Mouse (Mus musculus) liver, embryonic 11.5 days (tissue): ENCODE results near the gene Zfp36l2. TPM values are rescaled to one million over a fixed set of nuclear protein-coding genes. Genes with fewer than 3 reads are reported as not detected.

Experiments
- ATAC-seq: fragments of 200-750 bp; cut with Nextera tagmentation; replicated peaks from 2 replicates; pipeline ENCODE4 v1.8.0; 2017; ENCODE audit warnings: moderate number of reproducible peaks, mild to moderate bottlenecking, moderate TSS enrichment, moderate library complexity; ENCODE audit not compliant: low FRiP score
- DNase-seq: peaks from one replicate; pipeline ENCODE4 v3.0.0-alpha.2; 2017; ENCODE audit warnings: low spot score
- H3K27ac ChIP-seq: fragments of 300-500 bp; sonication (generic); 2 replicates; pipeline ENCODE4 v1.5.1; 2014; ENCODE audit warnings: mild to moderate bottlenecking, low read depth, low read length, control low read depth
- H3K27me3 ChIP-seq: fragments of 300-500 bp; sonication (generic); replicated peaks from 2 replicates; pipeline ENCODE4 v1.6.1; 2014; ENCODE audit warnings: low read length, mixed read lengths; ENCODE audit not compliant: control insufficient read depth, insufficient read depth
- H3K36me3 ChIP-seq: fragments of 300-500 bp; sonication (generic); 2 replicates; pipeline ENCODE4 v1.6.1; 2014; ENCODE audit warnings: mild to moderate bottlenecking, low read length, moderate library complexity, mixed read lengths; ENCODE audit not compliant: control insufficient read depth, insufficient read depth
- H3K4me1 ChIP-seq: fragments of 300-500 bp; sonication (generic); replicated peaks from 2 replicates; pipeline ENCODE4 v1.6.1; 2014; ENCODE audit warnings: low read length, mixed read lengths; ENCODE audit not compliant: control insufficient read depth, insufficient read depth
- H3K4me2 ChIP-seq: fragments of 300-500 bp; sonication (generic); 2 replicates; pipeline ENCODE4 v1.6.1; 2014; ENCODE audit warnings: mild to moderate bottlenecking, control low read depth, moderate library complexity
- H3K4me3 ChIP-seq: fragments of 300-500 bp; sonication (generic); 2 replicates; pipeline ENCODE4 v1.5.1; 2014; ENCODE audit warnings: low read depth, low read length, control low read depth
- H3K9ac ChIP-seq: fragments of 300-500 bp; sonication (generic); 2 replicates; pipeline ENCODE4 v1.6.1; 2014; ENCODE audit warnings: low read depth, low read length, control low read depth
- H3K9me3 ChIP-seq: fragments of 300-500 bp; sonication (generic); 2 replicates; pipeline ENCODE4 v1.6.1; 2016; ENCODE audit warnings: low read length, inconsistent platforms, mixed read lengths; ENCODE audit not compliant: control insufficient read depth
- WGBS: fragments of 180-500 bp; shearing (Covaris S2); extraction: QIAGEN DNeasy Blood & Tissue Kit; methylation state at CpG from one replicate; pipeline ENCODE4 v1.1.7; 2014; 5-methylcytosine and 5-hydroxymethylcytosine counted together
- polyA plus RNA-seq: library from polyadenylated mRNA; unstranded; fragments of >200 nt; fragmentation: Nextera tagmentation; extraction: Ambion mirVana; gene quantifications from 2 replicates; pipeline ENCODE4 v1.2.1, GENCODE M21; 2014

The Zfp36l2 gene
- polyA plus RNA-seq, 1 experiment from 2014 or later, result 24.7 TPM

DNA sequence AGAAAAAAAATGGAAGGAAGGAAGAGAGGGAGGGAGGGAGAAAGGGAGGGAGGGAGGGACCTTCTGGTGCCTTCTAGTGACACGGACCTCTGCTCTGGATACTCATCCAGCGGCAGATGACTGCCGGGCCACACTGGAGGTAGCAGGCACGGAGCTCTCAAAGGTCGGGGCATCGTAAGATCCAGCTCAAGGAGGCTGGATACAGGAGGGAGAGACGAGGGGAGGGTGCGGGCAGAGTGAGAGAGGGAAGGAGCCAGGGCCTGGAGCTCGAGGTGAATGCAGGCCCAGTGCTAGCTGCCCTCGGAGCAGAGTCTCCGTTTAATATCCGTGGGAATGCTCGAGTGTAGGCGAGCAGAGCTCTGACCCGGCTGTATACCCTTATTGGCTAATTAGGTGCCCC is 28.9 kb downstream of the Zfp36l2 start:
- DNase-seq (peak; percentile 31), ATAC-seq (no peak)
- Histone ChIP-seq H3K4me2 (no peak overlapping the region), H3K4me3 (no peak overlapping the region), H3K9ac (no peak overlapping the region), H3K4me1 (peaks cover 58% of the 10 kb centered on the region), H3K27ac (no peak overlapping the region), H3K9me3 (no peaks in the 10 kb centered on the region), H3K27me3 (no peaks in the 10 kb centered on the region), H3K36me3 (no peaks in the 10 kb centered on the region)
- WGBS, result 70% methylated on average over 15 of the region's 15 CpGs

DNA sequence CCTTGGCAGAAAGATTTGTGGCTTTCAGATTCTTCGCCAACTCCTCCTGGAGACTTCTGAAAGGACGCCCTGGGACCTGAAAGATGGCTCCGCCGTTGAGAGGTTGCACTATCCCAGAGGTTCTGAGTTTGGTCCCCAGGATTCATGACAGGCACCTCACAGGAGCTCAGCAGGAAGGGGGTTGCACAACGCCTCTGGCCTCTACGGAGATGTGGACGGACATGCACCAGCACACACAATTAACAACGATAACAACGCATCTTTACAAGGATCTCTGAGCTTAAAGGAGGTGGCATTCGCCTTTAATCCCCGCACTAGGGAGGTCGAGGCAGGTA is 29.3 kb downstream of the Zfp36l2 start:
- WGBS, result 81% methylated on average over 12 of the region's 12 CpGs
- peaks cover 63% of the 10 kb centered on the region for H3K4me1 ChIP-seq

DNA sequence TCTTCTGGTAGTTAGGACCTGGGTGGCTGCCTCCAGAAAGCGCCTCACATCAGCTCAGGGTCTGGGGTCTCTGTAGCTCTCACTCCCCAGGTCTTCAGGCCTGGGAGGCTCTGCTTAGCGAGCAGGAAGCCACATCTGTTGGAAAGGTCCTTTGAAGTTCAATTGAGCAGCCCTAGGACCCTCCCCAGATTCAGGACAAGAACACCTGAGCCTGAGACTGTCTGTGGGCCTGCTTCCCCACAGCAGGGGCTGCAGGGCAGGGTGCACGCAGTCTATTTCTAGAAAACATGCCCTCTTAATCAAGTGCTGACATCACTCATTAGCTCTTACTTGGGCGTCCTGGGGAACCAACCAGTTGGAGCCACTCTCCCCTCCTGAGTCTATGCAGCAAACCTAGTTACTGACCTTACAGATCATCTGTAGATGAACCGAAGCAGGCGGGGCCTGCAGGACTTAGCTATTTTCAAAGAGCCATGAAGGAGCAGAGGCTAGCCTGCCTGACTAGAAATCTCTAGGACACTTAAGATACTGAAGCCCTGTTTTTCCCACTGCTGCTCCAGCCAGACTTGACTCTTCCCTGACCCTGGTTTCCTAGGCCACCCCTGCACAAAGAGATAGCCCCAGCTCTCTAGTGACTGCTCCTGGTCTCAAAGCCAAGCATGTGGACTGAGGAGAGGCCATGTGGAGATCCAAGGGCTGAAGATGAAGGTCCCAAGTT is 29.8 kb downstream of the Zfp36l2 start:
- no peaks in the 10 kb centered on the region for H3K27me3 ChIP-seq
- DNase-seq, result peak; percentile 34
- H3K9ac ChIP-seq, result no peak overlapping the region
- 57% methylated on average over 6 of the region's 6 CpGs for WGBS
- H3K4me1 ChIP-seq, result peaks cover 66% of the 10 kb centered on the region
- peak overlapping the region; percentile 73 for H3K27ac ChIP-seq
- H3K4me2 ChIP-seq, result peak overlapping the region; percentile 24; the same call in 1 of the 2 replicates
- H3K36me3 ChIP-seq, result no peaks in the 10 kb centered on the region
- H3K9me3 ChIP-seq, result no peaks in the 10 kb centered on the region
- no peak overlapping the region for H3K4me3 ChIP-seq
- ATAC-seq, result no peak

More for the DNA sequence above, 29.3 kb downstream of the Zfp36l2 start:
- DNase-seq (peak; percentile 31), ATAC-seq (no peak)
- H3K9ac ChIP-seq, result no peak overlapping the region
- no peak overlapping the region for H3K4me3 ChIP-seq
- H3K27me3 ChIP-seq, result no peaks in the 10 kb centered on the region
- no peaks in the 10 kb centered on the region for H3K36me3 ChIP-seq
- no peaks in the 10 kb centered on the region for H3K9me3 ChIP-seq
- H3K27ac ChIP-seq, result peak overlapping the region; percentile 73; the same call in 1 of the 2 replicates
- no peak overlapping the region for H3K4me2 ChIP-seq

DNA sequence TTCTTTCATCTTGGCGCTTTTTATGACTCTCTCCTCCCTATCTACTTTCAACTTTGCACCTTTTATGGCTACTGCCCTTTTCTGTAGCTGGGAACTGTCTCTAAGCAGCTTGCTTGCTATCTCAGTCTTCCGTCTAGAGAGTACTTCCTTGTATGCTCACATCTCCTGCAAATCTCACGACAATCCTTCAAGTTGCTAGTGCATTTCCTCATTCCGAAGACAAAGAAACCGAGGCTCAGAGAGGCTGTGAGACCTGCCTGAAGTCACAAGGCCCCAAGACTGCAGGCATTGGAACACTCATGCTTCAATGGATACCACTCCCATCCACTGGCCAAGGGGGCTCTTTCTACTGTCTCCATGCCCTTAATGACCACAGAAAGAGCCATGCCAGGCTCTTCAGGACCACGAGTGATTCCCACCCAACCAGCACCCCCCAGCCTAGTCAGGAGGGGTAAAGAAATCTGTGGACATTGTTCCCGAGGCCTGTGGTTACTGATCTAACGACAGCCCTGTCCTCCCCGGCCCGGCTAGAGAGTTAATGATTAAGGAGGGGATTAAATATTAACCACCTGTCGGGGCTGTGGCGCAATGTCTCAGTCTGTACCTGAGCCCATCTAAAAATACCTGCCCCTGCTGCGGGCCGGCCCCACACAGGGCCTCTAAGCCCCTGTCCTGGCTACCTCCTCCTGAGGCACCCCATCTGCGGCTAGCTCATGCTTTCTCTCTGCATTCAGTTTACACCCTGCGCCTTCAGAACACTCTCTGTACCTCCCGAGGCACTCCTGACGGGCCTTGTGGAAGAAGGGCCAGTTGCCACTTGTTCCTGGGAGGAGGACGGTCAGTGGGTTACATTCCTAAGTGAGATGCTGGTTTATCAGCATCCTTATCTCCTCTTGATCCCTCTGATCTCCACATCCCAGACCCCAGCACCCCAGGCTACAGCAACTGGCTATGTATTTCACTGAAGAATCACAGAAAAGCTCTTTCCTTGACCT is 30.7 kb downstream of the Zfp36l2 start:
- DNase-seq, result peak; percentile 48
- Histone ChIP-seq H3K27me3 (no peaks in the 10 kb centered on the region), H3K27ac (peak overlapping the region; percentile 73), H3K9me3 (no peaks in the 10 kb centered on the region), H3K36me3 (no peaks in the 10 kb centered on the region), H3K4me1 (peaks cover 73% of the 10 kb centered on the region), H3K9ac (no peak overlapping the region; the same call in 1 of the 2 replicates), H3K4me3 (no peak overlapping the region), H3K4me2 (peak overlapping the region; percentile 24; the same call in 1 of the 2 replicates)
- peak; percentile 6 for ATAC-seq
- 39% methylated on average over 19 of the region's 19 CpGs for WGBS

DNA sequence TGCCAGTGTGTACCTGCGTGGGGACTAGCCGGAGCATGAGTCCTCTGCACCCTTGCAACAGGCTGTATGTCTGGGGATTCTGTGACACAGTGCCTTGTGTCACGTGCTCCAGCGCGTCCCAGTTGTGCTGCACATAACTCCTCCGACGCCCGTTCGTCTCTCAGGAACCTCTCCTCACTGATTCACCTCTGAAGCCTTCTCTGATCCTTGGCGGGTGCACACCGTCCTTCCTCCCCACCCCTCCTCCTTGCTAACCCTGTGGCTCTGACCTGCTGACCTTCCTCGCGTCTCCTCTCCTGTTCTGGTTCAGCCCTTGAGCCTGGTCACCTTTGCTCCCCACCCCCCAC is 31.5 kb downstream of the Zfp36l2 start:
- H3K9me3 ChIP-seq, result no peaks in the 10 kb centered on the region
- peaks cover 73% of the 10 kb centered on the region for H3K4me1 ChIP-seq
- H3K4me3 ChIP-seq, result no peak overlapping the region
- H3K36me3 ChIP-seq, result no peaks in the 10 kb centered on the region
- DNase-seq (peak; percentile 33), ATAC-seq (no peak)
- no peak overlapping the region for H3K4me2 ChIP-seq
- WGBS, result 51% methylated on average over 13 of the region's 13 CpGs
- no peak overlapping the region; the same call in 1 of the 2 replicates for H3K9ac ChIP-seq
- H3K27me3 ChIP-seq, result no peaks in the 10 kb centered on the region
- H3K27ac ChIP-seq, result peak overlapping the region; percentile 73; the same call in 1 of the 2 replicates

DNA sequence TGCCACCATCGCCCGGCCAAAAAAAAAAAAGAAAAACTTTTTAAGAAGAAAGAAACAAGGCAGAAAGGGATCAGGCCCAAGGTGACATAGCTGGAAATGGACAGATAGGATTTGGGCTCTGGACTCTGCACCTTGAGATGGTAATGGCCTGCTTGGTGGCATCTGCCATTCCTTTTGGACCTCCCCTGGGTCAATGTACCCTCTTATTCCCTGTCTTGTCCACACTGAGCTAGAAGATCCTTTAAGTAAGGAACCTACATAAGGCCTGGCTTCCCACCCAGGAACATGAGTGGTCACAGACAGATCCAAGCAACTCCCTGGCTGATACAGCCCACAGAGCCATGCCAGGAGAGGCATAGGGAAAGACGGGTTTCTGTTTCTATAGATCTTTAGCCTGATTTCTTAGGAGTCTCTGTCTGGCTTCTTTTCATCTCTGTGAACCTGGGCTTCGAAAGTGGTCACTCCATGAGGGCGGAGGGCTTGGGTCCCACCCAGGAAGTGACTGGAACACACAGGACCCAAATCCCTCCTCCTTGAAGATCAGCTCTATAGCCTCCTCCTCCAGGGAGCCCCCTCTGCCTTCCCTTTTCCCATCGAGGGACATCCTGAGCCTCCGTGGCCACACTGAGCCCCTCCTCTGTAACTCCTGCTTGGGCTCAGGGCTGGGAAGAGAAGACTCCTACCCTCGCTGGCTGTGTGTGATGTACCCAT is 32.1 kb downstream of the Zfp36l2 start:
- WGBS, result 72% methylated on average over 8 of the region's 8 CpGs
- H3K27ac ChIP-seq, result peak overlapping the region; percentile 73; the same call in 1 of the 2 replicates

DNA sequence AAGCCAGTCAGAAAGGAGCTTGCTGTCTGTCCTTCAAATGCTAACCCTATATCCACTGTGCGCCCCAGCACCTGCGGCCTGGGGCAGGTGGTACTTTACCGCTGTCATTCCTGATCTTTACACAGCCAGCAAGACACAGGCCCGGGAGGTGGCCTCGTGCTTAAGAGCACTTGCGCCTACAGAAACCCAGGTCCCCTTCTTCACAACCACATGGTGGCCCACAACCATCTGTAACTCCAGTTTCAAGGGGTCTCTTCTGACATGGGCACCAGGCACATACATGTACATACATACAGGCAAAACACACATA is 32.8 kb downstream of the Zfp36l2 start:
- Histone ChIP-seq H3K36me3 (no peaks in the 10 kb centered on the region), H3K4me2 (peak overlapping the region; percentile 51), H3K27me3 (no peaks in the 10 kb centered on the region), H3K9ac (peak overlapping the region; percentile 52; the same call in 1 of the 2 replicates), H3K4me3 (no peak overlapping the region), H3K27ac (peak overlapping the region; percentile 92), H3K9me3 (no peaks in the 10 kb centered on the region), H3K4me1 (peaks cover 79% of the 10 kb centered on the region)
- DNase-seq (no peak), ATAC-seq (no peak)
- 80% methylated on average over 6 of the region's 6 CpGs for WGBS

More for the DNA sequence above, 32.1 kb downstream of the Zfp36l2 start:
- H3K4me3 ChIP-seq, result no peak overlapping the region
- no peaks in the 10 kb centered on the region for H3K27me3 ChIP-seq
- no peak overlapping the region for H3K4me2 ChIP-seq
- peaks cover 72% of the 10 kb centered on the region for H3K4me1 ChIP-seq
- H3K36me3 ChIP-seq, result no peaks in the 10 kb centered on the region
- no peak for ATAC-seq
- H3K9ac ChIP-seq, result no peak overlapping the region
- peak; percentile 27 for DNase-seq
- H3K9me3 ChIP-seq, result no peaks in the 10 kb centered on the region

DNA sequence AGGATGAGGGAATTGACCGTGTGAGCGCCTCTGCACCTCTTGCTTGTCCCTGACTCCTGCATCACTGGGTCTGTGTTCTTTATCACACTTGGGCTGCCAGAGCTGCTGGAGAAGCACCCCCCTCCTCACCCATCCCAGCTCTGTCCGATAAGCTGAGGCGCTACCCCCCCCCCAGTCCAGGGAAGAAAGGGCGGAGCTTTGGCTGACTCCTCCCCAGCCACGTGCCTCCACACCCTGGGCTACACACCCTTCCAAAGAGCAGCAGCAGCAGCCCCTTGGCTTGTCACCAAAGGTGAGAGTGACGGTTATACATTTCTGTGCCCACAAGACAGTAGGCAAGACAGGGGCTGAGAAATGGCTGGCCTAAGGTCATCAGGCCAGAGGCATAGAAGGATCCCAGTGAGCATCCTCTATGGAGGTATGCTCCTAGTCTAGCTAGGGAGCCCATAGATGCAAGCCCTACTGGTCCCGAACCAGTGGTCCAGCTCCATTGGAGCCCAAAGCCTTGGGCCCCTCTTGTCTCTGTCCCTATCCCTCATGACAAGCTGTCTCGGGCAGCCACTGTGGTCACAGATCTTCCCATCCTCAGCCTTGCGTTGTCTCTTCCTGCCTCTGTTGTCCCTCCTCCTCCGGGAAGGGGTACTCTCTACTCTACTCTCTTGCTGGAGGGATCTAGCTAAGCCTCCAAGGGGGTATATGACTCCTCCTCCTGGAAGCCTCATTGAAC is 33.3 kb downstream of the Zfp36l2 start:
- WGBS, result 42% methylated on average over 11 of the region's 11 CpGs
- Histone ChIP-seq H3K27me3 (no peaks in the 10 kb centered on the region), H3K27ac (peak overlapping the region; percentile 92), H3K4me3 (no peak overlapping the region), H3K9me3 (no peaks in the 10 kb centered on the region), H3K4me1 (peaks cover 83% of the 10 kb centered on the region), H3K9ac (peak overlapping the region; percentile 52), H3K36me3 (no peaks in the 10 kb centered on the region), H3K4me2 (peak overlapping the region; percentile 51)
- DNase-seq, result peak; percentile 71
- ATAC-seq, result peak; percentile 86
